Mouse (Mus musculus) cerebellum, adult 2 months (tissue): ENCODE data around the gene Tmub1. TPM values are rescaled to one million over a fixed set of nuclear protein-coding genes. Genes with fewer than 3 reads are reported as not detected.

ENCODE experiments used
- DNase-seq, 2 experiments: peaks; one replicate each; pipeline ENCODE4 v3.0.0; 2021
- H3K27ac ChIP-seq: fragments of 200-500 bp; 2 replicates; pipeline ENCODE4 v1.5.1; 2012; ENCODE audit warnings: low read length, control low read depth, inconsistent platforms; ENCODE audit not compliant: insufficient read depth
- H3K27me3 ChIP-seq: fragments of 200-500 bp; 2 replicates; pipeline ENCODE4 v1.6.1; 2012; ENCODE audit warnings: inconsistent platforms, mild to moderate bottlenecking, low read length, moderate library complexity; ENCODE audit not compliant: control insufficient read depth, insufficient read depth
- H3K4me1 ChIP-seq: fragments of 200-500 bp; 2 replicates; pipeline ENCODE4 v1.6.1; 2011; ENCODE audit warnings: low read length; ENCODE audit not compliant: control insufficient read depth, insufficient read depth
- H3K4me3 ChIP-seq: fragments of 200-500 bp; replicated peaks from 2 replicates; pipeline ENCODE3; 2011; ENCODE audit warnings: mild to moderate bottlenecking, low read depth, low read length, control low read depth; ENCODE audit not compliant: insufficient read depth
- CTCF ChIP-seq: fragments of 200-500 bp; IDR thresholded peaks from 2 replicates; pipeline ENCODE4 v1.5.1; 2011; ENCODE audit warnings: low read depth, mild to moderate bottlenecking, control low read depth, low read length, moderate library complexity, borderline replicate concordance; ENCODE audit not compliant: insufficient read depth
- POLR2A ChIP-seq: fragments of 200-500 bp; IDR thresholded peaks from 2 replicates; pipeline ENCODE4 v1.6.1; 2011; ENCODE audit warnings: low read length, control low read depth, borderline replicate concordance; ENCODE audit not compliant: insufficient read depth
- WGBS: fragments of 180-500 bp; shearing (Covaris S2); methylation state at CpG from one replicate; pipeline ENCODE4 v1.1.7; 2018; 5-methylcytosine and 5-hydroxymethylcytosine counted together
- polyA plus RNA-seq: library from polyadenylated mRNA; depleted of rRNA; stranded (reverse); fragments of >200 nt; gene quantifications from 2 replicates; pipeline ENCODE4 v1.2.3, GENCODE M21; 2012

Gene Tmub1
- polyA plus RNA-seq, 1 experiment: 60.6 TPM

- Histone ChIP-seq H3K4me3 (peak overlapping the region; percentile 2), H3K27me3 (no peaks in the 10 kb centered on the region), H3K4me1 (peaks cover 17% of the 10 kb centered on the region), H3K27ac (no peak overlapping the region)
- TF ChIP-seq CTCF (no peak), POLR2A (no peak)
- no peak for DNase-seq
- WGBS: 7% methylated on average over 77 of the region's 77 CpGs
These were observed 26.5 kb upstream of the Tmub1 start for GRCm38 (mm10) chr5:24474025-24474722.

- TF ChIP-seq CTCF (no peak), POLR2A (no peak)
- no peak for DNase-seq
- H3K27ac ChIP-seq: no peak overlapping the region
- H3K4me3 ChIP-seq: no peak overlapping the region
- H3K27me3 ChIP-seq: no peaks in the 10 kb centered on the region
- 64% methylated on average over 7 of the region's 7 CpGs for WGBS
- H3K4me1 ChIP-seq: peaks cover 17% of the 10 kb centered on the region
These were observed 25.4 kb upstream of the Tmub1 start for GRCm38 (mm10) chr5:24472884-24473619.

- WGBS: 3% methylated on average over 5 of the region's 5 CpGs
- no peak overlapping the region for H3K27ac ChIP-seq
- H3K4me1 ChIP-seq: peaks cover 26% of the 10 kb centered on the region
- no peak overlapping the region for H3K4me3 ChIP-seq
- peak; percentile 81 to 85 for DNase-seq
- no peaks in the 10 kb centered on the region for H3K27me3 ChIP-seq
- TF ChIP-seq POLR2A (no peak), CTCF (peak; percentile 96)
These were observed 22.9 kb upstream of the Tmub1 start for GRCm38 (mm10) chr5:24470600-24470999.

- Histone ChIP-seq H3K4me3 (no peak overlapping the region), H3K4me1 (peaks cover 37% of the 10 kb centered on the region), H3K27me3 (no peaks in the 10 kb centered on the region), H3K27ac (no peak overlapping the region)
- no peak for TF ChIP-seq CTCF
- no peak for TF ChIP-seq POLR2A
- WGBS: 6% methylated on average over 12 of the region's 12 CpGs
- no peak for DNase-seq
These were observed 19.1 kb upstream of the Tmub1 start for GRCm38 (mm10) chr5:24466762-24467161.

GRCm38 (mm10) chr5:24455613-24456012, 8.0 kb upstream of the Tmub1 start:
- H3K4me3 ChIP-seq: peak overlapping the region; percentile 28
- peak in 1 of 2 experiments; percentile 23 for DNase-seq
- no peak overlapping the region for H3K27ac ChIP-seq
- TF ChIP-seq CTCF (no peak), POLR2A (no peak)
- WGBS: 22% methylated on average over 7 of the region's 7 CpGs
- H3K4me1 ChIP-seq: peaks cover 31% of the 10 kb centered on the region
- no peaks in the 10 kb centered on the region for H3K27me3 ChIP-seq

GRCm38 (mm10) chr5:24455076-24455475, 7.4 kb upstream of the Tmub1 start:
- Histone ChIP-seq H3K27me3 (no peaks in the 10 kb centered on the region), H3K4me3 (peak overlapping the region; percentile 49), H3K27ac (peak overlapping the region; percentile 70; the same call in 1 of the 2 replicates), H3K4me1 (peaks cover 31% of the 10 kb centered on the region)
- DNase-seq: peak in 1 of 2 experiments; percentile 24
- WGBS: 26% methylated on average over 3 of the region's 3 CpGs
- no peak for TF ChIP-seq CTCF
- no peak for TF ChIP-seq POLR2A

GRCm38 (mm10) chr5:24453985-24454303, 6.3 kb upstream of the Tmub1 start:
- 2% methylated on average over 2 of the region's 2 CpGs for WGBS
- no peak for TF ChIP-seq CTCF
- 0 out of 2 replicates have a peak, but pooled peaks have one; percentile 1 for TF ChIP-seq POLR2A
- Histone ChIP-seq H3K4me1 (peaks cover 31% of the 10 kb centered on the region), H3K4me3 (peak overlapping the region; percentile 89), H3K27me3 (no peaks in the 10 kb centered on the region), H3K27ac (peak overlapping the region; percentile 79)
- no peak for DNase-seq
